Mouse (Mus musculus) midbrain, embryonic 15.5 days (tissue): ENCODE measurements around the gene Hs3st3a1. TPM values are rescaled to one million over a fixed set of nuclear protein-coding genes. Genes with fewer than 3 reads are reported as not detected.

Experiments
- ATAC-seq: fragments of 200-750 bp; cut with Nextera tagmentation; replicated peaks from 2 replicates; pipeline ENCODE4 v1.8.0; 2017; ENCODE audit warnings: moderate TSS enrichment
- H3K27ac ChIP-seq: fragments of 300-500 bp; sonication (generic); 2 replicates; pipeline ENCODE4 v1.5.1; 2015; ENCODE audit warnings: mild to moderate bottlenecking, inconsistent platforms
- H3K27me3 ChIP-seq: fragments of 300-500 bp; sonication (generic); replicated peaks from 2 replicates; pipeline ENCODE4 v1.6.1; 2015; ENCODE audit warnings: inconsistent platforms
- H3K36me3 ChIP-seq: fragments of 300-500 bp; sonication (generic); replicated peaks from 2 replicates; pipeline ENCODE4 v1.6.1; 2015; ENCODE audit warnings: inconsistent platforms
- H3K4me1 ChIP-seq: fragments of 300-500 bp; sonication (generic); 2 replicates; pipeline ENCODE4 v1.6.1; 2015; ENCODE audit warnings: inconsistent platforms
- H3K4me2 ChIP-seq: fragments of 300-500 bp; sonication (generic); 2 replicates; pipeline ENCODE4 v1.6.1; 2015; ENCODE audit warnings: inconsistent platforms, mild to moderate bottlenecking, moderate library complexity
- H3K4me3 ChIP-seq: fragments of 300-500 bp; sonication (generic); 2 replicates; pipeline ENCODE4 v1.5.1; 2015; ENCODE audit warnings: mild to moderate bottlenecking, inconsistent platforms
- H3K9ac ChIP-seq: fragments of 300-500 bp; sonication (generic); 2 replicates; pipeline ENCODE4 v1.6.1; 2015; ENCODE audit warnings: mild to moderate bottlenecking, inconsistent platforms
- H3K9me3 ChIP-seq: fragments of 300-500 bp; sonication (generic); 2 replicates; pipeline ENCODE4 v1.6.1; 2016; ENCODE audit warnings: inconsistent platforms
- WGBS: fragments of 180-500 bp; shearing (Covaris S2); methylation state at CpG from one replicate; pipeline ENCODE4 v1.1.7; 2015; ENCODE audit warnings: mixed read lengths; 5-methylcytosine and 5-hydroxymethylcytosine counted together
- polyA plus RNA-seq: library from polyadenylated mRNA; unstranded; fragments of >200 nt; fragmentation: Nextera tagmentation; extraction: Ambion mirVana; gene quantifications from 2 replicates; pipeline ENCODE4 v1.2.1, GENCODE M21; 2015

Gene Hs3st3a1
- polyA plus RNA-seq: 1.8 and 1.9 TPM in 2 replicates

DNA sequence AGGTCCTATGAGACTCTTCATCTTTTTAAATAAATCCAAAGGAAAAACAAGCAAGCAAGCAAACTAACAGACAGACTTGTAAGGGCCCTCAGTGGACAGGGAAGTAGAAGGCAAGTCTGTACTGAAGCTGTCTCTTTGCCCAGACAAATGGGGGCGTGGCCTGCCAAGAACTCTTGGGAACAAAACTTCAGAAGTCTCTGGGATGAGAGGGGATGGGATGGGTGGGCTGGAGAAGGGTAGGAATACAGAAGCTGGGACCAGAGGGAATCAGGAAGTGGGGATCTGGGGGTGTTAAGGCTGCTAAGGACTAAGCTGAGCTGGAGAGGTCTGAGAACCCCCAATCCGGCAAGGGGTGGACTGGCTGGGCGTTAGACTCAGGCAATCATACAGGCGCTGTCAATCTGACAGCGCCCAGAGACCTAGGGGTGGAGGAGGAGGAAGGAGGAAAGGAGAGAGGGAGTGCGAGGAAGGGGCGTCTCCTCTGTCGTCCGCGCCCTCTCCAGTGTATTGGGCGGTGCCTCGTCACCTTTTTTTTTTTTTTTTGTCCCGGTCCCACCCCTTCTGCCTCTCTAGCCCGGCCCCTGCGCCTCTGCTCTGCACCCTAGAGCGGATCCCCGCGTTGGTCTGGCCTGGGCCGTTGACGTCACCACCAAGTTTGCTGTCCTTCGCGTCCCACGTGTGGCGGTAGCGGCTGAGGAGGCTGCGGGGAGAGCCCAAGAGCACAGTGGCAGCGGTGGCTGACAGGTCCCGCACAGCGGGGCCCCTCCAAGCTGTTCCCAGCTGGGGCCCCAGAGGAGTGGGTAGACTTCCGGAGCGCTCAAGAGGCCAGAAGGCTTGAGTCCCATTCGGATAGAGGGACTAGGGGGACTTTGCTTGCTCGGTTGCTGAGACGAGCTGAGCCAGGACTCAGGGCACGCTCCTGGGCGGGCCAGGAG lies at the start of gene Hs3st3a1:
Hs3st3a1 (plus strand) TSS at position 722 of the 935 bp plus-strand sequence.
- Histone ChIP-seq H3K27me3 (peaks cover 7% of the 10 kb centered on the region), H3K36me3 (no peaks in the 10 kb centered on the region), H3K4me2 (peak within 1 kb of the TSS; percentile 94), H3K27ac (peak within 1 kb of the TSS; percentile 61), H3K9me3 (no peaks in the 10 kb centered on the region), H3K9ac (peak within 1 kb of the TSS; percentile 49), H3K4me3 (peak within 1 kb of the TSS; percentile 53), H3K4me1 (peaks cover 22% of the 10 kb centered on the region)
- WGBS: under 1% methylated on average over 35 of the region's 36 CpGs
- peak; percentile 83 for ATAC-seq

GRCm38 (mm10) chr11:64386333-64386732 lies 48.8 kb upstream of the Hs3st3a1 start:
- 90% methylated on average over 4 of the region's 4 CpGs for WGBS
- H3K27ac ChIP-seq: no peak overlapping the region
- no peak overlapping the region for H3K4me3 ChIP-seq
- no peaks in the 10 kb centered on the region for H3K4me1 ChIP-seq
- H3K4me2 ChIP-seq: no peak overlapping the region
- no peak overlapping the region for H3K9ac ChIP-seq
- H3K36me3 ChIP-seq: no peaks in the 10 kb centered on the region
- no peaks in the 10 kb centered on the region for H3K9me3 ChIP-seq
- ATAC-seq: no peak
- H3K27me3 ChIP-seq: no peaks in the 10 kb centered on the region

DNA sequence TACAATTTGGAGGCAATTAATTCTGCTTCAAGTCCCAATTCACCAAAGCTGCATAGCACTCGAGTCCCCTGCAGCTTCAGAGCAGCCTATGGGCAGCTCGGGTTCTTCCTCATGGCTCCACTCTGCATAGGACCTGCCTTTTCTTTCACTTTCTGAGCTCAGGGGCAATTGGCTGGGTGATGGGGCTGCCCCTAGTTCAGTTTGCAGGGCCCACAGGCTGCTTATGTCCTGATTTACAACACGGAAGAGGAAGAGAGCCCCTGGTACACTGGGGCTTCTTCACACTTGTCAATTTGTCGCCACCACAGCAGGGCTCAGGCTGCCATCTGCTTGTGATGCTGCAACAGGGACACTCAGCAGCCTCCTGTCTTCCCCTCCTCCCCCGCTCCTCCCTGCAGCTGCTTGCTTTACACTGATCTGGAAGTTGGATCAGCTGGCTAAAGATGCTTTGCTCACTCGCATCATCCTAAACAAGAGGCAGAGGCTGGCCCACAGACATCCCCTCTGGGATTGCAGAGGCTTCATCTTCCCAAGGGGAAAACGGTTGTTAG lies 38.7 kb upstream of the Hs3st3a1 start:
- H3K4me3 ChIP-seq: peak overlapping the region; percentile 20
- H3K4me1 ChIP-seq: peaks cover 19% of the 10 kb centered on the region
- H3K27me3 ChIP-seq: no peaks in the 10 kb centered on the region
- WGBS: 2% methylated on average over 7 of the region's 7 CpGs
- no peaks in the 10 kb centered on the region for H3K9me3 ChIP-seq
- H3K4me2 ChIP-seq: peak overlapping the region; percentile 46
- no peaks in the 10 kb centered on the region for H3K36me3 ChIP-seq
- peak overlapping the region; percentile 70 for H3K27ac ChIP-seq
- H3K9ac ChIP-seq: peak overlapping the region; percentile 19; the same call in 1 of the 2 replicates
- ATAC-seq: peak; percentile 88

DNA sequence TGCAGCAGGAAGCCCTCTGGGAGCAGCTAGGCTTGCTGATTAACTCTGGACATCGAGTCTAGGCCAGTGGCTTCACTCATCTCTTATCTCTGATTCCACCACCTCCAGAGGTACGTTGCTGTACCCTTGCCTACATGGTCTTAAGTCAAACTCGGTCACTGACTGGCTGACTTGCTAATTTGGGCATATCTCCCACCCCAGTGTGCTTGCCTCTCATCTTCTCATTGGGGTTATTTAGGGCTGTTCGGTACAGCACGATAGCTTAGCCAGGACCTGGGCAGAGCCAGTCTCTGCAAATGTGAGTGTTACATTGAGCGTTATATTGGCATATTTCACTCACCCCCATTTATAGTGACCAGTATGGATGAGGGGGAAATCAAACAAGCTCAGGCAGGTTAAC lies 38.2 kb upstream of the Hs3st3a1 start:
- H3K9ac ChIP-seq: no peak overlapping the region

DNA sequence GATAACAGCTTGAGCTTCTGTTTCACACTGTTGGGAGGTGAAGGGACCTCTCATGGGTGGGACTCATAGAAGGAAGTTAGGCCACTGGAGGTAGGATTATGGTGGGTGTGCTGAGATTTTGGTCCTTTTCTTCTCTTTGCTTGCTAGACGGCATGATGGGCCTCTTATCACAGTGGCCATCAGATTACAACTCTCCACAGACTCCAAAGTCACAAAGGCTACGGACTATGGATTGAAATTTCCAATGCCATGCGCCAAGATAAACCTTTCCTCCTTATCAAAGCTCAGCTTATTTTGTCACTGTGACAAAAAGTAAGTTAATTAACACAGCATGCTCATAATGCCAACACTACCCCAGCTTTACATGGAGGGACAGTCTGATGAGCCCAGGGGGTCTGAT lies 37.5 kb upstream of the Hs3st3a1 start:
- no peak for ATAC-seq
- no peak overlapping the region for H3K27ac ChIP-seq
- H3K36me3 ChIP-seq: no peaks in the 10 kb centered on the region
- no peaks in the 10 kb centered on the region for H3K27me3 ChIP-seq
- H3K4me1 ChIP-seq: peaks cover 19% of the 10 kb centered on the region
- no peak overlapping the region for H3K4me2 ChIP-seq
- H3K9ac ChIP-seq: no peak overlapping the region
- H3K4me3 ChIP-seq: no peak overlapping the region
- no peaks in the 10 kb centered on the region for H3K9me3 ChIP-seq
- WGBS: 84% methylated on average over 3 of the region's 3 CpGs

More for the DNA sequence above, 38.2 kb upstream of the Hs3st3a1 start:
- H3K36me3 ChIP-seq: no peaks in the 10 kb centered on the region
- peaks cover 19% of the 10 kb centered on the region for H3K4me1 ChIP-seq
- H3K9me3 ChIP-seq: no peaks in the 10 kb centered on the region
- no peak overlapping the region for H3K4me3 ChIP-seq
- H3K27ac ChIP-seq: 0 out of 2 replicates have a peak overlapping the region, but pooled peaks have one; percentile 70
- no peaks in the 10 kb centered on the region for H3K27me3 ChIP-seq
- WGBS: 35% methylated on average over 6 of the region's 6 CpGs
- peak; percentile 24; the same call in 1 of the 2 replicates for ATAC-seq
- H3K4me2 ChIP-seq: peak overlapping the region; percentile 46

DNA sequence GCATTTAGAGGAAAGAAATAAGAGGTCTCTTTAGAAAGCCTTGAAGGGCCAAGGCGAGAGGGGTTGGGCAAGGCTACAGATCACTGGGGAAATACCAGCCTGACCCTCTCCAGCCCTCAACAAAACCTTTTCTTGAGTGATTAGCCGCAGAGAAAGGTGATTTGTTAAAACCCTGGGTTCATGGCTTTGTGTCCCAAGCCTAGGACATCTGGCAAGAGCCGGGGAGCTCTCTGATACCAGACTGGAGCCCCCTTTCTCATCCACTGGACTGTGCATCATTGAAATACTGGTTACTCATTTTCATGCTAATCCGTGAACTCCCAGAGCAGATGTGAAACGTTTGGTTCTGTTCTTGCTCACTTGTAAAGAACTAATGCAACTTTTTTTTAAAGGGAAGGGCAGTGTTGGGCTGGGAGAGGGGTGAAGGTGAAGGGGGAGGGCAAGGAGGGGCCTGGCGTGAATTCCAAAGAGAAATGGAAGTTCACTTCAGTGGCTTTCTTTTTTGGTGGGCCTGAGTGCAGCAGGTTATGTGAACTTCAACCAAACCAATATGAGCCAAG lies 34.5 kb upstream of the Hs3st3a1 start:
- H3K9ac ChIP-seq: no peak overlapping the region
- H3K27ac ChIP-seq: no peak overlapping the region
- no peak overlapping the region for H3K4me2 ChIP-seq
- peaks cover 18% of the 10 kb centered on the region for H3K4me1 ChIP-seq
- no peaks in the 10 kb centered on the region for H3K9me3 ChIP-seq
- 18% methylated on average over 6 of the region's 6 CpGs for WGBS
- H3K36me3 ChIP-seq: no peaks in the 10 kb centered on the region
- H3K27me3 ChIP-seq: no peaks in the 10 kb centered on the region
- no peak overlapping the region for H3K4me3 ChIP-seq
- ATAC-seq: no peak

- no peak overlapping the region for H3K9ac ChIP-seq
- no peaks in the 10 kb centered on the region for H3K9me3 ChIP-seq
- H3K4me2 ChIP-seq: no peak overlapping the region
- no peaks in the 10 kb centered on the region for H3K27me3 ChIP-seq
- 64% methylated on average over 1 of the region's 1 CpGs for WGBS
- no peak overlapping the region for H3K27ac ChIP-seq
- no peaks in the 10 kb centered on the region for H3K36me3 ChIP-seq
- ATAC-seq: no peak
- no peaks in the 10 kb centered on the region for H3K4me1 ChIP-seq
- H3K4me3 ChIP-seq: no peak overlapping the region
Measured at GRCm38 (mm10) chr11:64418969-64419368, 16.2 kb upstream of the Hs3st3a1 start.

DNA sequence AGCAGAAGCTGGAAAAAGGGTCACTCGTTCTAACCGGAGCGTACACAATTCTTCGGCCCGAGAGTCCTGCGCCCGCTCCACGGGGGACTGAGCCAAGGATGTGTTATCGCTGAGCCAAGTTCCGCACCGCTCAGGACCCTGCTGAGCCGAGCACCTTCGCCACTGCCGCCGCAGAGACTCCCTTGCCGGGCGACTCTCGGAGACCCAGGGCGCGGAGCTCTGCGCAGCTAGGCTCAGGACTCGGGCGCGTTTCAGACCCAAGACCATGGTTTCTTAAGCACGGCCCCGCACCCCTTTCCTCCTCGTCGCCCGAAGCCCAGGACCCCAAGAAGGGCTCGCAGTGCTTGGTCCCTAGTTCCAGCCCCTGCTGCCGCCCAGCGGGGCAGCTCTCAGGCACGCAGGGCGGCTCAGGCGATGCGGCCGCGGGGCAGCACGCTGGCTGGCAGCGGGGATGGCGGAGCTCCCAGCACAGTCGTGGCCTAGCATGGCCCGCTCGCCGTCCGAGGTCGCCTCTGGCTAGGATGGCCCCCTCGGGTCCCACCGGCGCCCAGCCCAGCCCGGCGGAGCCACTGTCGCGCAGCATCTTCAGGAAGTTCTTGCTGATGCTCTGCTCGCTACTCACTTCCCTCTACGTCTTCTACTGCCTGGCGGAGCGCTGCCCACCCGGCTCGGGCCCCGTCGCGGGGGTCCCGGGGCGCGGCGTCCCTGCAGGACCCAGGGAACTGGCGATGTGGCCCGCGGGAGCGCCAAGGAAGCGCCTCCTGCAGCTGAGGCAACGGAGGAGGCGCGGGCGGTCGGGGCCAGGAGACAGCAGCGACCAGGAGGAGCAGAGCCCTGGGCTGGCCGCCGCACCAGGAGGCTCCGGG lies 647 bp downstream of the Hs3st3a1 start:
- under 1% methylated on average over 81 of the region's 81 CpGs for WGBS
- ATAC-seq: peak; percentile 80
- Histone ChIP-seq H3K9me3 (no peaks in the 10 kb centered on the region), H3K4me2 (peak overlapping the region; percentile 94), H3K4me3 (peak overlapping the region; percentile 53), H3K36me3 (no peaks in the 10 kb centered on the region), H3K27ac (peak overlapping the region; percentile 61), H3K4me1 (peaks cover 22% of the 10 kb centered on the region), H3K27me3 (peaks cover 7% of the 10 kb centered on the region), H3K9ac (peak overlapping the region; percentile 49)

GRCm38 (mm10) chr11:64436412-64436727 lies 1.2 kb downstream of the Hs3st3a1 start, which contains the start of gene F930015N05Rik:
F930015N05Rik (minus strand) TSS chr11:64436653.
- peak within 1 kb of the TSS; percentile 53 for H3K4me3 ChIP-seq
- no peaks in the 10 kb centered on the region for H3K9me3 ChIP-seq
- H3K36me3 ChIP-seq: no peaks in the 10 kb centered on the region
- no peak for ATAC-seq
- H3K9ac ChIP-seq: peak within 1 kb of the TSS; percentile 49
- 0% methylated on average over 24 of the region's 24 CpGs for WGBS
- peak within 1 kb of the TSS; percentile 94 for H3K4me2 ChIP-seq
- peaks cover 22% of the 10 kb centered on the region for H3K4me1 ChIP-seq
- H3K27ac ChIP-seq: peak within 1 kb of the TSS; percentile 61
- H3K27me3 ChIP-seq: peaks cover 7% of the 10 kb centered on the region

DNA sequence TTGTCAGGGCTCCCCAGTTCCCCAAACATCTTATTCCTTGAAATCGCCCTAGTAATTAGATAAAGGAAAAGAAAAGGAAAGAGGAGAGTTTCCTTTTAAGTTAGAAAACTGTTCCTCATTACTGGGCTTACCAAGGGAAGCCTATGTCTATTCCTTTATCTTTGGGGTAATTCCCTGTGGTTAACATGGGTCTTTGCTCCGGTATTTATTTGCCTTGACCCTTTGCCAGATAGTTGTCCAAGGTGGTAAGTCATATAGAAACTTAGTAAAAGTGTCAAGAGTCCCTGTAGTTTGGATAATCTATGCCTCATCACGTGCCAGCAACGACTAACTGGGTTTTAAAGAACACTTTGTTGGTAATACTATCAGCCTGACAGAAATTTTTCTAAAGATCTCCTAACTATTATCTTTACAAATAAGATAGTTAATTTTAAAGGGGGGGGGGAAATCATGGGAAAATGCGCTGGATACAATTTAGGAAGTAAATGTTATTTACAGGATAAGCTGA lies 1.7 kb downstream of the Hs3st3a1 start:
- peak overlapping the region; percentile 53 for H3K4me3 ChIP-seq

DNA sequence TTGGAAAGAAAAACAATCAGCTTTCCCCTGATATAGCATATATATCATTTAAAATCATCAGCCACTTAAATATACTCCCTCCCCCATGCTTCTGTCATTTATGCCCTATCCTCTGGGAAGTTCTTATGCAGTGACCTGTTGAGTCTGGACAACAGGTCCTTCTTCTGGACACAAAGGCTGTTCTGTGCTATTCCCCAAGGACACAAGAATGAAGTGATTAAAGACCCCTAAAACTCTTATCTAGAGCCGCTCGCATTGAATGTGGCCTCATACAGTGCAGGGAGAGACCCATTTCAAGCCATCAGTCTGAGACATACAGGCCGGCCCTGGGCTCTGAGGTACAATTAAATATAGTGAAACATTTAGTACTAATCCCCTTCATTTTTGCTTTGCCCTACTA lies 2.6 kb downstream of the Hs3st3a1 start:
- Histone ChIP-seq H3K4me3 (0 out of 2 replicates have a peak overlapping the region, but pooled peaks have one; percentile 13), H3K9me3 (no peaks in the 10 kb centered on the region), H3K4me1 (peaks cover 26% of the 10 kb centered on the region), H3K9ac (no peak overlapping the region), H3K4me2 (0 out of 2 replicates have a peak overlapping the region, but pooled peaks have one; percentile 6), H3K27me3 (peaks cover 7% of the 10 kb centered on the region), H3K36me3 (no peaks in the 10 kb centered on the region), H3K27ac (no peak overlapping the region)
- WGBS: 35% methylated on average over 3 of the region's 3 CpGs
- ATAC-seq: no peak

More for the DNA sequence above, 1.7 kb downstream of the Hs3st3a1 start:
- no peak for ATAC-seq
- Histone ChIP-seq H3K4me2 (peak overlapping the region; percentile 94), H3K36me3 (no peaks in the 10 kb centered on the region), H3K27ac (no peak overlapping the region), H3K9ac (0 out of 2 replicates have a peak overlapping the region, but pooled peaks have one; percentile 49), H3K4me1 (peaks cover 23% of the 10 kb centered on the region), H3K9me3 (no peaks in the 10 kb centered on the region), H3K27me3 (peaks cover 7% of the 10 kb centered on the region)
- 14% methylated on average over 5 of the region's 5 CpGs for WGBS
